Mouse (Mus musculus) monocyte, adult 2 months (primary cell): Measurements from ENCODE around the gene Lmcd1.
"Not testable (repeated sequence)": the region's sequence is repeated elsewhere in the genome, so short reads cannot be mapped to it uniquely, and the experiment has no call there.

Experiments used
- DNase-seq, 2 experiments: peaks; one replicate each; pipeline ENCODE4 v3.0.0; 2022; ENCODE audit warnings: low spot score in 2 of 2, low read depth in 1 of 2

The Lmcd1 gene

DNA sequence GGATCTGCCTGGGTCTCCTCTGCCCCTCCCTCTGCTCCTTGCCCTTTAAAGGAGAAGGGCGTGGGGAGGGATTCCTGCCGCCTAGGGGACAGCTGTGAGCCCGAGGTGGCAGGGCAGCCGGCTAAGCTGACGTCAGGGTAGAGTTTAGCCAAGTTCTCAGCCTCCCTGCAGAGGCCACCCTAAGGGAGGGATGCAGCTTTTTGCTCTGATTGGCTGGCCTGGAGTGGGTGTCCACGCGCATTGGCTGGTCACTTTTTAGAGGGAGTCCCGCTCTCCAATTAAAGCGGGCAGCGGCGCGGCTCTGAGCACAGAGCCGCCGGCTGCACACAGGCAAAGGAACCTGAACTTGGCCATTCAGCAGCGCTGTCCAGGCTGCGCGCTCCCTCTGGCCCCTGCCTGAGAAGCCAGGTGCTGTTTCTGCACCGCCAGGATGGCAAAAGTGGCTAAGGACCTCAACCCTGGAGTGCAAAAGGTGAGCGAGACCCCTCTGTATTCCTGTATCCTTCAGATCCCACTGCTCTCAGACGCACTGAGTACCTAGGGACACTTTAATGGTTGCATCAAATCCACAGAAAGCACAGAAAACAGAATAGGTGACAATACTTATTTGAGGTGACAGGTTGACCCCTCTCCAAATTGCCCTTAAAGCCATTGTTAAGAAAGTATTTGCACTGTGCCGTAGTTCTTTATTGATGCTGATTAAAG, at the start of gene Lmcd1:
Lmcd1 (plus strand) TSS at position 258 of the 705 bp plus-strand sequence.
- DNase-seq: no peak

- DNase-seq: no peak
Measured at GRCm38 (mm10) chr6:112223877-112224632, 49.5 kb upstream of the Lmcd1 start.

DNA sequence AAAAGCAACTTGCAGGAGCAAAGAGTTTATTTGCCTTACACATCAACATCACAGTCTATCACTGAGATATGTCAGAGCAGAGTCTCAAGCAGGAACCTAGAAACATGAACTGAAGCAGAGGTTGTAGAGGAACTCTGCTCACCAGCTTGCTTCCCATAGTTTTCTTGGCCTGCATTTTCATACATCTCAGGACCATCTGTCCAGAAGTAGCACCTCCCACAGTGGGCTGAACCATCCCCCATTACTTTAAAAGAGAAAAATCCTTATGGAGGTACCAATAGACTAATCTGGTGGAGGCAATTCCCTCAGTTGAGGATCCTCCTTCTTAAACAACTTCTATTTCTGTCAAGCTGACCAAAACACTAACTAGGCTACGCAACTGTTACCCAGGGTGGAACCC, 36.8 kb upstream of the Lmcd1 start:
- DNase-seq: no peak

- no peak for DNase-seq
Measured at GRCm38 (mm10) chr6:112242216-112242615, 31.3 kb upstream of the Lmcd1 start.

- no peak for DNase-seq
Measured at GRCm38 (mm10) chr6:112245639-112246038, 27.9 kb upstream of the Lmcd1 start.

DNA sequence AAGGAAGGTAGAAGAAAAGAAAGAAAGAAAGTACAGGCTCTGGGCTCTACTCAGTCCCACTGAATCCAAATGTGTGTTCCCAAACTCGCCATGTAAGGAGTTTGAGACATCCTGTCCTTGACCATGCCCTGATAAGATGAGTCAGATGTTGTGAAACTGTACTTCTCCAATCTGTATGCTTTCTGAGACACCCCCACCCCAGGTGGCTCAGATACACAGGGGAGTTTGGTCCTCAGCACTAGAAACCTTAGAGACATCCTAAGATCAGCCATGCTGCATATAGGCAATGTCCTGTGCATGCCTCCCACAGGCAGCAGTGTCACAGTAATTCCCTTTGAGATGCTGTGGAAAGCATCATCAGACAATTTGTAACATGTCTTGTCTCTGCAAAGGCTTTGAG, 26.9 kb upstream of the Lmcd1 start:
- no peak for DNase-seq

DNA sequence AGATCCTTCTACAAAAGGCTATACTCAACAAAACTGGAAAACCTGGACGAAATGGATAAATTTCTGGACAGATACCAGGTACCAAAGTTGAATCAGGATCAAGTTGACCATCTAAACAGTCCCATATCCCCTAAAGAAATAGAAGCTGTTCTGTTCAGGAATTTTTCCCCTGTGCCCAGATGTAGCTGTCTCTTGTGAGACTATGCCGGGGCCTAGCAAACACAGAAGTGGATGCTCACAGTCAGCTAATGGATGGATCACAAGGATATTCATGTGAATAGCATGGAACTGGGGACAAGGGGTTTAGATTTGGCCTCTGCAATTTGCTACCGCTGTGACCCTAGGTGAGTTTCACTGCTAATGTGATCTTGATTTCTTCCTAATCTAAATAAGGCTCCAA, 19.6 kb upstream of the Lmcd1 start:
- DNase-seq: not testable (repeated sequence)

DNA sequence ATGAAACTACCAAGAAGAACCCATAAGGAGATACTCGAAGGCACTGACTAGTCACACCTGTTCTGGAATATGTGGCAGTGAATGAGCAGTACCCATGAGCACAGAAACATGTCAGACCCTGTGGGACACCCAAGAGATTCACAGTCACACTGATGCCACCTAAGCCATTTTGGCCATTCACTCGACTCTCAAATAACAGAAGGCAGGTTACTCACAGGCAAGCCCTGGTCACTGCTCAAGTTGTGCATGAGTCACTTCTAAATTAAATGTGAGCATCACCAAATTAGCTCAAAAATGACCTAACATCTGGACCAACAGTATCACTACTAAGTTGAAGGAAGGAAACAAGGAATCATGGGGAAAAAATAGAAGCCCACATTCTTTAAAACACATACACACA, 18.6 kb upstream of the Lmcd1 start:
- DNase-seq: no peak

GRCm38 (mm10) chr6:112255388-112256225, 18.0 kb upstream of the Lmcd1 start:
- DNase-seq: no peak

DNA sequence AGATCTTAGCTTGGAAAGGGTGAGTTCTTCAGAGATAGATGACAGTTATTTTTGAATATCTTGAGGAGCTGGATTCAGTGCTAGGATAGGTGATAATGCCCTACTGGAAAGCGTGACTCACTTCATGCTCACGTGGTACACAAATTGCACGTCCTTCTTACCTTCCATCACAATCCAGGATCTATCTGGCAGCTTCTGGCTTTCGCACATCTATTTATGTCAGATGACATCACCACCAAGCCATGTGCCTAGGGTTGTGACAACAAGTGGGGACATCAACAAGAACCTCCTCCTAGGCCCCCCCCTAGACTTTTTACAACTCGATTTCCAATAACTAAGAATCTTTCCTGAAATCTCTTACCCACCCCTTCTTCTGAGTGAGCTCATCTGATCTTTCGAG, 17.0 kb upstream of the Lmcd1 start:
- DNase-seq: no peak

- DNase-seq: no peak
Measured at GRCm38 (mm10) chr6:112261089-112261488, 12.5 kb upstream of the Lmcd1 start.

GRCm38 (mm10) chr6:112264321-112264720, 9.2 kb upstream of the Lmcd1 start:
- DNase-seq: no peak

DNA sequence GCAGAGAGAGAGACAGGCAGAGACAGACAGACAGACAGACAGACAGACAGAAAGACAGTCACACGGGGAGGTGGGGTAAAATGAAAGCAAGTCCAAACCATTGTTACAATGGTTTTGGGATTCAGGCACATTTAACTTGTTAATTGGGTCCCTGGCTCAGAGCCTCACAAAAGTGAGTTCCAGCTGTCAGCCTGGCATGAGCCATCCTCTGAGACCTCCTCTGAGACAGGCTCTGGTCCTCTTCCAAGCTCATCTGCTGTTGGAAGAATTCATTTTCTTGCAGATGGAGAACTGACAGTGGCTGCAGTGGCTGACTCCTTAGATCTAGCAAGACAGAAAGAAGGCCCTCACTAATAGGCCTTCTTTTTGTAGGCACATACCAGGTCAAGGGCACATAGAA, 6.9 kb upstream of the Lmcd1 start:
- DNase-seq: no peak

GRCm38 (mm10) chr6:112267661-112268357, 5.7 kb upstream of the Lmcd1 start:
- DNase-seq: no peak

DNA sequence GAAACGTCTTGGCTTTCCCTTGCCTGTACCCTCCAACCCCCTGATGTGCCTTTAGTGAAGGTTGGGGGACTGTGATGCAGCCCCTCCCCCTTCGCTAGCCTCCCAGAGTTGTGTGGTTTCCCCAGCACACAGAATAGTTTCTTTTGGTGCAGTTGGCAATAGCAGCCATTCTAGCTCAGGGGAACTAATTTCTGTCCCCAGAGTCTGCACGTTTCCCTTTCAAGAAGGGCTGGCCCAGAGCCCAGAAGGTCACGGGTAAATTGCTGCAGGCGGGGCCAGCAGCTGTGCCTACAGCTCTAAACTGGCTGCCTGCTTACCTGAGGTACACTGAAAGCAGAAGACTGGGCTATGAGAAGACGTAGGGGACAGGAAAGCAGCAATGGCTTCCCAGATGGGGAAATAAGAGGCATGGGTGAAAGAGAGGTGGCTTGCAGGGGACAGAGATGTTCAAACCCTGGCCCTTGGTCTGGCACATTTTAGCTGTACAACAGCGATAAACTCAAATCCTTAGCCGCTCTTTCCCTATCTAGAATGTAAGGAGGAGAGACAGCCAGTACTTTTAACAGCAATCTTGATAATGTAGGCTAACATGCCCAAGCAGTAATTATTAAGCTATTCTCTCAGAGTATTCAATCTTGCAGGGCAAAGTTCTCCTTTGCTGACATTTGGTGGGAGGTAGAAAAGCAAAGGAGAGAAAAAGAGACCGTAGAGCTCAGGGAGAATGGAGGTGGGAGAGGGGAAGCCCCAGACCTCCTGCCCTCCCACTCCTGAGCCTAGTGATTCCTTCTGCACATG, 900 bp downstream of the Lmcd1 start:
- DNase-seq: no peak

GRCm38 (mm10) chr6:112275731-112276245, 2.2 kb downstream of the Lmcd1 start:
- DNase-seq: no peak

DNA sequence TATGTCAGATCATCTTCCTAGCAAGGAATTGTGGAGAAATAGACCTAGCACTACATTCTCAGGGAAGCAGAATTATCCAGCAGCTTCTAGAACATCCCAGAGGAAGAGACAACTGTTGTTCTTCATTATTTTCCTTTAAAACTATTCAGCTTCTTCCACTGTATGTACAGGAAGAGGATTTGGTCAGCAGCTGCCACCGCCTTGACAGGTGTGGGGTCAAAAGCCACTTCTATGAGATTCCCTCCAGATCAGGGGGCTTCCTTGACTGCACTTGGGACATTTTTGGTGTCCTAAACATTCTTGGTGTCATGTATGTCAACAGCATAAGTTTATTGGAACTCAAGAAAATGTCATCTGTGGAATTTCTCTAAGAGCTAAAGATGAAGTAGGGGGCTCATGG, 5.2 kb downstream of the Lmcd1 start:
- DNase-seq: no peak

DNA sequence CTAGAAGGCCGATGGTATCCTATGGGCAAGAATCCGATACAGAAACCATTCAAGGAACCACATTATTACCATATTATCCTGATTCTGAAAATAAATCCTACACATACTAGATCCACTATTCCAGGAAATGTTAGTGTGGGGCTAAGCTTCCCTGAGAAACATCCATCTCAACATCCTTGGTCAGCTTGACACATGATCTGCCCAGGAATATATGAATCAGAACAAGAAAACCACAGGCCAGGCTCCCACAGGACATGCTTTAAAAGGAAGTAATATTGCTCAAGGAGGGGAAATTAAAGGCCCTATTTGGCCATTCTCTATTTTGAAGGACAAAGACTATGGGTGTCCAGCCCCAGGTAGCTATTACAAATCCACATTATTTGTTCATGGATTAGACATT, 6.6 kb downstream of the Lmcd1 start:
- no peak for DNase-seq

DNA sequence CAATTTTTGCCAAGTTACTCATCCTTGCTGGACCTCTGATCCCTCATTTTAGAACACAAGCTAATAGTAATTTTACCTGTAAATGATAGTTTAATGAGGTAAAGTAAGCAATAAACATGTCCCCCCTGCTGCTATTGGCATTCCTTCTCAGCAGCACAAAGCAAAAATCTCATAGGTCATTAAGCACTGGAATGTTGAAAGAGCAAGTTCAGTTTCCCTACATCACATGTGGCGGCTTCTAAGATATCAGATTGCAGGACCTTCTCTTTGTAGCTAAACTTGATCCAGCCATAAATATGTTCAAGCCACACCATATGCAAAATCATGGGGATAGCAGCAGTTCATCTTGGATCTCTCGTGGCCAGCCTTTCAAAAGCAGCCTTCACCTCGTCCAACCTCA, 7.4 kb downstream of the Lmcd1 start:
- no peak for DNase-seq

- no peak for DNase-seq
Measured at GRCm38 (mm10) chr6:112281935-112282334, 8.4 kb downstream of the Lmcd1 start.
